Mouse (Mus musculus) lung, adult 2 months (tissue): Measurements from ENCODE around the gene Plet1. TPM values are rescaled to one million over a fixed set of nuclear protein-coding genes. Genes with fewer than 3 reads are reported as not detected.

Experiments used
- DNase-seq: peaks from one replicate; pipeline ENCODE4 v3.0.0; 2022
- H3K4me1 ChIP-seq: fragments of 200-500 bp; 2 replicates; pipeline ENCODE4 v1.6.1; 2011; ENCODE audit warnings: low read length; ENCODE audit not compliant: control insufficient read depth, insufficient read depth
- H3K4me3 ChIP-seq: fragments of 200-500 bp; replicated peaks from 2 replicates; pipeline ENCODE3; 2011; ENCODE audit warnings: low read depth, mild to moderate bottlenecking, control low read depth, low read length; ENCODE audit errors: extremely low read depth
- CTCF ChIP-seq: fragments of 200-500 bp; IDR thresholded peaks from 2 replicates; pipeline ENCODE4 v1.5.1; 2011; ENCODE audit warnings: mild to moderate bottlenecking, low read length, control low read depth; ENCODE audit not compliant: insufficient read depth
- POLR2A ChIP-seq: fragments of 200-500 bp; IDR thresholded peaks from 2 replicates; pipeline ENCODE4 v1.6.1; 2011; ENCODE audit warnings: low read depth, mild to moderate bottlenecking, control low read depth, low read length, borderline replicate concordance; ENCODE audit errors: extremely low read depth
- WGBS: fragments of 180-500 bp; shearing (Covaris S2); methylation state at CpG from one replicate; pipeline ENCODE4 v1.1.7; 2018; 5-methylcytosine and 5-hydroxymethylcytosine counted together
- polyA plus RNA-seq: library from polyadenylated mRNA; depleted of rRNA; stranded (reverse); fragments of >200 nt; gene quantifications from 2 replicates; pipeline ENCODE4 v1.2.3, GENCODE M21; 2012; rRNA removed

The Plet1 gene
- 53.4 and 55.7 TPM in 2 replicates for polyA plus RNA-seq

DNA sequence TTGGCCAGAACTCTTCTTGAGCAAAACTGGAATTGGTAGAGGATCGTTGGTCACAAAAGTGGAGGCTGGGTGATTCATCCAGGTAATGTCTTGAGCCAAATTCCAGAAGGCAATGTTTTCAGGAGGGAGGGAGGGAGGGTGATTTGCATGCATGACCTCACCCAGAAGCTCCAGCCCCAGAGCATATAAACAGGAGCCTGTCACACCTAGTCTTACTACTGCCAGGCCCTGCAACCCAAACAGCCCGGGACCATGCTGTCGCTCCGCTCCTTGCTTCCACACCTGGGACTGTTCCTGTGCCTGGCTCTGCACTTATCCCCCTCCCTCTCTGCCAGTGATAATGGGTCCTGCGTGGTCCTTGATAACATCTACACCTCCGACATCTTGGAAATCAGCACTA lies at the start of gene Plet1:
TSS of gene Plet1 (plus strand) at position 215 of the 400 bp plus-strand sequence.
- H3K4me3 ChIP-seq = peak within 1 kb of the TSS; percentile 50

DNA sequence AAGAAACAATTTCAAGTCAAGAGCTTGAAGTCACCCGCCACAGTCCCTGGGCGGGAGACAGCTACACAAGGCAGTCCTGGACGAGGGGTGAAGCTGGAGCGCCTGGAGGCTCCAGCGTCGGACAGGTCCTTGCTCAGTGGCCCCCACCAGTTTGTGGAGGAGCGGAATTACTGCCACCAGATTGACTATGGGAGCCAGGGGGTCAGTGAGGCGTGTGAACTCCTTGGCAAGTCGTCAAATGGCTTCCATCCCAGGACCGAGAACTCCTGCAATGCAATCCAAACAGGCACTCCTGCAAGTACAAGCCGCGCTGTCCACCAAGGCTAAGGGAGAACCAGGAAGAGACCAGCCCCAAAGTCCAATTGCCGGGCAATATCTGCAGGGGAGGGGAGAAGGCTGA lies 45.3 kb upstream of the Plet1 start:
- 51% methylated on average over 13 of the region's 13 CpGs for WGBS
- Histone ChIP-seq H3K4me3 (no peak overlapping the region), H3K4me1 (no peaks in the 10 kb centered on the region)
- TF ChIP-seq CTCF (no peak), POLR2A (no peak)
- no peak for DNase-seq

More for the DNA sequence above, at the start of gene Plet1:
- peak; percentile 68; the same call in 1 of the 2 replicates for TF ChIP-seq POLR2A
- no peak for TF ChIP-seq CTCF
- 65% methylated on average over 6 of the region's 6 CpGs for WGBS
- no peaks in the 10 kb centered on the region; the same call in 1 of the 2 replicates for H3K4me1 ChIP-seq
- peak; percentile 25 for DNase-seq

DNA sequence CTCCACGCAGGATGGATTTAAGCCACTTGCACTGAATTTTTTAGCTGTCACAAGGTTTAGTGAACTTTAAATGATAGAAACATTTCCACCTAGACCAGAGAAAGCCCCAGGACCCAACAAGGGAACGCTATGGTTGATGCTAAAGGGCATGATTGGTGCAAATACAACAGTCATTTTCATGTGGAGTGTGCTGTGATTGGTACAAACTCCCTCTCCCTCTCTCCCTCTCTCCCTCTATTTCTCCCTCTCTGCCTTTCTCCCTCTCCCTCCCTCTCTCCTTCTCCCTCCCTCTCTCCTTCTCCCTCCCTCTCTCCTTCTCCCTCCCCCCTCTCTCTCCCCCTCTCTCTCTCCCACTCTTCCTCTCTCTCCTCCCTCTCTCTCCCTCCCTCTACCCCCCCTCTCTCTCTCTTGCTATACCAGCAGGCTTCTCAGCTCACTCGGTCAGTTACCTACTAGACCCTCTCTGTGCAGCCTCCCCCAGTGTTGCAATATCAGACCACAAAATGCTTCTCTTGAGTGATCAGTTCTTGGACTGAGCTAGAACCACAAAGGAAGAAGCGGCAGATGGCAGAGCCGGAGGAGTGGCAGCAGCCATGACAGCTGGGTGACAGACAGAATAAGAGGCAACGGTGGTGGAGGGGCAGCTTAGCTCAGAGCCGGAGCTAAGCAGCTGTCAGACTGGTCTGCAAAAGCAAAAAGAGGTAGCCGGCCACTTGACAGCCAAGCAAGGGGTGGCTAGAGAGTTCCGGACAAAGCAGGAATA lies 42.7 kb upstream of the Plet1 start:
- Histone ChIP-seq H3K4me1 (no peaks in the 10 kb centered on the region), H3K4me3 (no peak overlapping the region)
- 44% methylated on average over 9 of the region's 9 CpGs for WGBS
- DNase-seq = no peak
- no peak for TF ChIP-seq CTCF
- TF ChIP-seq POLR2A = no peak

DNA sequence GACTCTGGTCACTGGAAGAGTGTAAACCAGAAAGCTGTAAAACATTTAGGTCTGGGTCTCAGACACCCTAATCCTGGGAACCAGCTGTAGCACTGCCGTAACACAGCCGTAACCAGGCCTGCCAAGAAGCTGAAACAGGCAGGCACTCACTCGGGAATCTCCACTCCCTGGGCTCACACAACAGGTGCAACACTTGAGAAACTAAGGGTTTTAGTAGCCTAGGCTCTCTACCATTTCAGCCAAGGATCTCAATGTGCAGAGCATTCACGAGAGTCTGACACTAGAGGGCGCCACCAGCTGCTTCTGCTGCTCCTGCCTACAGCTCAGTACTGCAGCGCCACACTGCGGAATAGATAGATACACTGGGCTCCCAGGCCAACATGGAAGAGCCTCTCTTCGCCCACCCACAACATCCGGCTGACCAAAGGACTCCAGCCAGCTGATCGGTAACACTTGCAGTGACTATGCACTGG lies 42.0 kb upstream of the Plet1 start:
- H3K4me3 ChIP-seq = no peak overlapping the region
- DNase-seq = peak; percentile 78
- TF ChIP-seq POLR2A = no peak
- TF ChIP-seq CTCF = peak; percentile 89
- 12% methylated on average over 10 of the region's 10 CpGs for WGBS
- no peaks in the 10 kb centered on the region for H3K4me1 ChIP-seq

DNA sequence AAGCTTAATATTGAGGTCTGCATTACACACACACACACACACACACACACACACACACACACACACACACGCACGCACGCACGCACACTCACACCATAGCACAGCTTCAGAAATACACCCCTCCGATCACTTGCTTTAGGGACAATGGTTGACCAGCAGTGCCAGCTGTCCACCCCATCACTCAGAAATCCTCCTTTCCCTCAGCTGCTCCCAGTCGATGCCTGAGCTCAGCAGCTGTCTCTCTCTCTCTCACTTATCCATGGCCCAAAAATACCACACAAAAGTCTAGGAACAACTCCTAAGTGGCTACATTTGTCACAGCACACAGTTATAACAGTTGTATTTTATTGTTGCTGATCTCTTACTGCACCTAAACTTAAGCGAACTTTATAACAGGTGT lies 36.7 kb upstream of the Plet1 start:
- WGBS = 80% methylated on average over 7 of the region's 7 CpGs
- Histone ChIP-seq H3K4me3 (no peak overlapping the region), H3K4me1 (no peaks in the 10 kb centered on the region)
- DNase-seq = no peak
- TF ChIP-seq CTCF = no peak
- no peak for TF ChIP-seq POLR2A

DNA sequence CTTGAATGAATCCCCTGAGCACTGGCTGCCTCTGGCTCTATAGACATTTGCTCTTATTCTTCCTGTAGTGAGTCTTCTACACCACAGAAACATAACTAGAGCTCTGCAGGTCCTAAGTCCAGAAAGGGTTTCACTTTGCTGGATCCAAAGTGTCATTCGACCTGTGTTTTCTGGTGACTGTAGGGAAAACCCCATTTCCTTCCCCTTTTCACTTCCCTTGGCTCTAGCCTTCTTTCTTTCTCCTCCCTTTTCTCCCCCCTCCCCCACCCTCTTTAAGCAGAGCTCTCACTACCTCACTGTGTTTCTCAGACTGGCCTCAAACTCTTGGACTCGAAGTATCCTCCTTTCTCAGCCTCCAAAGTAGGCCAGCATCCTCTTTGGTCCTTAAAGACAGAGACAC lies 34.8 kb upstream of the Plet1 start:
- WGBS = 53% methylated on average over 2 of the region's 2 CpGs

DNA sequence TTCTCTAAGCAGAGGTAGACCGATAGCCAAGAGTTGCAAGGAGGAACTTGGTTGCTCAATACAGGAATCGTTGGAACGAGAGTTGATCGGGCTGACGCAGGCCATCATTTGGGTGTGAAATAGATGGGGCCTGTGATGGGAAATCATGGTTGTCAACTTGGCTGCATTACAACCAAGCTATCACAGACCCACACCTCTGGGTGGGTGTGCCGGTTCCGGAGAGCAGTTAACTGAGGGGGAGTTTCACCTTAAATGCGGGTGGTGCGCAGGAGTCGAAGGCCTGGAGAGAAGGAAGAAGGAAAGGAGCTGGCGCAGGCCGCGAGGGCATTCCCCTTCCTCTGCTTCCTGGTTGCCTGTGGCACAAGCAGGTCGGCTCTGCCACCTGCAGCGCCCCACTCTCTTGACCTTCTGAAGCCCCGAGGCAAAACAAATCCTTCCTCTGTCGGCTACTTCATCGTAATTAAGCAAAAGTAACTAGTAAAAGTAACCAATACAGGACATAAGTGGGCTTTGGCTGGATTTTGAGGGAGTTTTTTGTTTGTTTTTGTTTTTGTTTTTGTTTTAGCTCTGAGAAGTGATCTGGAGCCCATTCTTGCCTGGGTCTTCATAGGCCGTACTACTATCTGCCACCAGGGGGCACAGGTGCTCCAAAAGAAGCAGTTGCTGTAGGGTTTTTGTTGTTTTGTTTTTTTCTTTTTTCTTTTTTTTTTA lies 31.7 kb upstream of the Plet1 start:
- DNase-seq = peak; percentile 76
- peak; percentile 80 for TF ChIP-seq CTCF
- TF ChIP-seq POLR2A = 0 out of 2 replicates have a peak, but pooled peaks have one; percentile 5
- Histone ChIP-seq H3K4me1 (no peaks in the 10 kb centered on the region), H3K4me3 (no peak overlapping the region)
- 30% methylated on average over 19 of the region's 19 CpGs for WGBS

More for the DNA sequence above, 34.8 kb upstream of the Plet1 start:
- Histone ChIP-seq H3K4me3 (no peak overlapping the region), H3K4me1 (no peaks in the 10 kb centered on the region)
- DNase-seq = no peak
- TF ChIP-seq CTCF (no peak), POLR2A (no peak)

DNA sequence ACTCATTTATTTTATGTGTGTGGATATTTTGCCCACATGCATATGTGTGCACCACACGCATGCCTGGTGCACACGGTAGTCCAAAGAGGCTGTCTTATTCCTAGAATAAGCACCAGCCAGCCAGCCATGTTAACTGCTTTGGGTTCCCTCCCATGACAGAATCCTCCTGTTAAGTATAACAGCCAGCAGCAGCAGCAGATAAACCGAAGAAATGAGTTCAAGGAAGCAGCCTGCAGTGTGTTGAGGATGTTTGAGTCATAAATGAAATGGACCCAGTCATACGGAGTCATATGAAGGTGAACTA lies 31.2 kb upstream of the Plet1 start:
- H3K4me1 ChIP-seq = no peaks in the 10 kb centered on the region
- 33% methylated on average over 4 of the region's 4 CpGs for WGBS

DNA sequence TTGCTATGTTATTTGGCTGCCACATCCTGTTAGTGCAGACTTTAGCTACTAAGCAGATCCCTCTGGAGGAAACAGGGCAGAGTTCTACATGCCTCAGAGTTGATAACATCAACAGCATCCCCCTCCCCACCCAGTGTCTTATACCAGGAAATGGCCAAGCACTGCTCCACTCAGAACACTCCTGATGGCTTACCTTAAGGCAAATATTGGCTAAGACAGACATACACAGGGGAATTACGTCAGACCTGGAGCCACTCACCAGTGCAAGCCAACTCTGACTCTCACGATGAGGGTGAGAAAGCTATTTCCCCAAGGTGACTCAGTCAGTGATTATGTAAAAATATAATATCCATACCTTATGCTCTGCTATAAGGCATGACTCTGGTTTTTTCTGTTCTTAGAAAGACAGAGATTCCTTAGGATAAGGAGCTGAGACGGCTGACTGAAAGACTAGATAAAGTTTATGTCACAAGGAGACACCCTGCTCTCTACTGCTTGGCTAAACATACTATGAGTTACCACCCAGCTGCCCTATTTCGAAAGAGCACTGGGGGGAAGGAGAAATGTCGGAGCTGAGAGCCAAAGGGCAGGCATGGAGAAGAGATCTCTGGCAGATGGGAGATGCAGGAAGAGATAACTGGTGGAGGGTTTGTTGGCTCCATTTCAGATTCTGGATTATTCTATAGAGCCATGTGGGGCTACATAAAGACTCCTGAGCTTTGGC lies 23.8 kb upstream of the Plet1 start:
- WGBS = 38% methylated on average over 5 of the region's 5 CpGs
- H3K4me3 ChIP-seq = no peak overlapping the region
- no peak for DNase-seq
- no peak for TF ChIP-seq CTCF
- TF ChIP-seq POLR2A = no peak
- peaks cover 4% of the 10 kb centered on the region; the same call in 1 of the 2 replicates for H3K4me1 ChIP-seq

More for the DNA sequence above, 31.2 kb upstream of the Plet1 start:
- H3K4me3 ChIP-seq = no peak overlapping the region
- TF ChIP-seq POLR2A = no peak
- TF ChIP-seq CTCF = no peak
- DNase-seq = no peak
